Mouse (Mus musculus): ENCODE measurements around the gene Nisch. TPM values are rescaled to one million over a fixed set of nuclear protein-coding genes. Genes with fewer than 3 reads are reported as not detected.

The Nisch gene
- polyA plus RNA-seq, 1 experiment from 2014 or later, result 245 TPM

DNA sequence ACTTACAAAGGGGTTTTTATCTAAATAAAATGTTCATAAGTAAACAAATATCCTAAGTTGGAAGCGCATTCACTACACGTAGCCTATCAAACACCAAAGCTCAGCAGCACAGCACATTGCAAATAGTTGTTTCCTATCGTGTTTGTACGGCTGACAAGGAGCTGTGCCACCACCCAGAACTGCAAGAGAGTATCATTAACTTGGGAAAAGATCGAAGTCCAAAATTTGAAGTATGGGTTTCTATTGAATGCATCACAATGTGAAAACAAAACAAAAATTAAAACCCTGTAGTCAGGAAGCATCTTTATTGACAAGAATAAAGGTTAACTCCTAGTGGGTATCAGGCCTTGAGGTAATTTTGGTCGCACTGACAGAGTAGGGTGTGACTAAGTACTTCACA lies 31.6 kb upstream of the Nisch start:
- Histone ChIP-seq H3K9ac (ENCODE audit: low read depth, low read length) (no peak overlapping the region), H3K9me3 (ENCODE audit: control insufficient read depth, low read length) (no peaks in the 10 kb centered on the region), H3K4me2 (no peak overlapping the region), H3K27me3 (replicated peaks; ENCODE audit: control insufficient read depth, insufficient read depth, low read length) (no peaks in the 10 kb centered on the region), H3K36me3 (ENCODE audit: control insufficient read depth, insufficient read depth, low read length) (peaks cover 1% of the 10 kb centered on the region; the same call in 1 of the 2 replicates), H3K27ac (ENCODE audit: low read depth, low read length) (no peak overlapping the region), H3K4me3 (ENCODE audit: low read depth, low read length) (no peak overlapping the region), H3K4me1 (replicated peaks; ENCODE audit: control insufficient read depth, insufficient read depth, low read length) (peaks cover 14% of the 10 kb centered on the region)
- DNase-seq (ENCODE audit: low spot score) (no peak), ATAC-seq (replicated peaks; ENCODE audit: low FRiP score) (no peak)
- WGBS, result 89% methylated on average over 6 of the region's 6 CpGs

DNA sequence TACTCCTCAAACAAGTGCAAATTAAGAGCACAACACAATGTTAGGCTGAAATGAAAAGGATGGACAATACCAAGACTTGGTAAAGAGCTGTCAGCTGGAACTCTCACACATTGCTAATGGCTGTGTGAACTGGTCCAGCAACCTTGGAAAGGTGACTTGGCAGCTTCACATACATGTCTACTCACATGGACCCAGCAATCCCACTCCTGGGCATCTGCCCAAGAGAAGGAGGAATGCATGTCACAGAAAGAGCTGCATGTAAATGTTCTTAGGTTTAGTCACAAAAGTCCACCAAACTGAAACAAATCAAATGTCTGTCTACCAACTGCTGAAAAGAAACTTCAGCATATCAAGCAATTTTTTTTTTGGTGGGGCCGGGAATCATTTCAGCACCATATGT lies 29.2 kb upstream of the Nisch start:
- Histone ChIP-seq H3K27me3 (replicated peaks; ENCODE audit: control insufficient read depth, insufficient read depth, low read length) (no peaks in the 10 kb centered on the region), H3K9ac (ENCODE audit: low read depth, low read length) (no peak overlapping the region), H3K27ac (ENCODE audit: low read depth, low read length) (no peak overlapping the region), H3K4me1 (replicated peaks; ENCODE audit: control insufficient read depth, insufficient read depth, low read length) (peaks cover 7% of the 10 kb centered on the region), H3K9me3 (ENCODE audit: control insufficient read depth, low read length) (no peaks in the 10 kb centered on the region), H3K4me2 (no peak overlapping the region), H3K4me3 (ENCODE audit: low read depth, low read length) (no peak overlapping the region), H3K36me3 (ENCODE audit: control insufficient read depth, insufficient read depth, low read length) (no peaks in the 10 kb centered on the region)
- no peak for ATAC-seq (replicated peaks; ENCODE audit: low FRiP score)
- WGBS, result 81% methylated on average over 1 of the region's 1 CpGs
- no peak for DNase-seq (ENCODE audit: low spot score)

DNA sequence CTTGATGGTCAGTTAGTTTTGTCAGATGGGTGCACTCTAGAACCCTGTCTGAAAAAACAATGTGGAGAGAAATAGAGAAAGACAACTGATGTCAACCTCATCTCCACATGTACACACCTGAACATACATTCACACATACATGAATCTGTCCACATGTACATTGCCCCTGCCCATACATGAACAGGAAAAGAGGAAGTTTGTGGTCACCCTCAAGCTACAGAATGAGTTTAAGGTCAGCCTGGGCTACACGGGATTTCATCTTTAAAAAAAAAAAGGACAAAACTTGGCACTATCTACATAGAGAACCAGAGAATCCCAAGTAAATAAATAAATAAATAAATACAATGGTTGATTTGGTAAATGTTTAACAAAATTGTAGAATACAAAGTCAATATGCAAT lies 28.0 kb upstream of the Nisch start:
- H3K4me2 ChIP-seq, result no peak overlapping the region
- no peaks in the 10 kb centered on the region for H3K27me3 ChIP-seq (replicated peaks; ENCODE audit: control insufficient read depth, insufficient read depth, low read length)
- 41% methylated on average over 1 of the region's 1 CpGs for WGBS
- no peak for ATAC-seq (replicated peaks; ENCODE audit: low FRiP score)
- no peak overlapping the region for H3K27ac ChIP-seq (ENCODE audit: low read depth, low read length)
- H3K4me1 ChIP-seq (replicated peaks; ENCODE audit: control insufficient read depth, insufficient read depth, low read length), result 0 out of 2 replicates have a peak, but pooled peaks cover 3% of the 10 kb centered on the region
- no peak overlapping the region for H3K4me3 ChIP-seq (ENCODE audit: low read depth, low read length)
- no peaks in the 10 kb centered on the region for H3K36me3 ChIP-seq (ENCODE audit: control insufficient read depth, insufficient read depth, low read length)
- no peak overlapping the region for H3K9ac ChIP-seq (ENCODE audit: low read depth, low read length)
- no peak for DNase-seq (ENCODE audit: low spot score)
- no peaks in the 10 kb centered on the region for H3K9me3 ChIP-seq (ENCODE audit: control insufficient read depth, low read length)

DNA sequence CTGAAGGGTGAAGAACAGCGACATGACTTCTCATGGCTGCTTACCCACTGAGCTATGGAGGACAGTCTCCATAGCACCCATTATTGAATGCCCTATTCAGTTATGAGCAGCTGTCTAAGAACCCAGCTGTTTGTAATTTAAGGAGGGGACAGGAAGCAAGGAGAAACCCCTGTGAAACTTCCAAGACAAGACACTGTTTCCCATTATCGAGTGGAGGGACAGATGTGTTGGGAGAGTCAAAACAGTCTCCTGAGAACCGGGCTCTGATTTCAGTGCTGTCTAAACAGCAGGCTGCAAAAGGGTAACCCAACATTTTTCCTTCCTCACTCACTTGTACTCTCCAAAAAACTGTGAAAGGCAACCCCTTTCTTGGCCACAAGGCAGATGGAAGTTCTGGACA lies 23.8 kb upstream of the Nisch start:
- H3K9me3 ChIP-seq (ENCODE audit: control insufficient read depth, low read length), result no peaks in the 10 kb centered on the region

DNA sequence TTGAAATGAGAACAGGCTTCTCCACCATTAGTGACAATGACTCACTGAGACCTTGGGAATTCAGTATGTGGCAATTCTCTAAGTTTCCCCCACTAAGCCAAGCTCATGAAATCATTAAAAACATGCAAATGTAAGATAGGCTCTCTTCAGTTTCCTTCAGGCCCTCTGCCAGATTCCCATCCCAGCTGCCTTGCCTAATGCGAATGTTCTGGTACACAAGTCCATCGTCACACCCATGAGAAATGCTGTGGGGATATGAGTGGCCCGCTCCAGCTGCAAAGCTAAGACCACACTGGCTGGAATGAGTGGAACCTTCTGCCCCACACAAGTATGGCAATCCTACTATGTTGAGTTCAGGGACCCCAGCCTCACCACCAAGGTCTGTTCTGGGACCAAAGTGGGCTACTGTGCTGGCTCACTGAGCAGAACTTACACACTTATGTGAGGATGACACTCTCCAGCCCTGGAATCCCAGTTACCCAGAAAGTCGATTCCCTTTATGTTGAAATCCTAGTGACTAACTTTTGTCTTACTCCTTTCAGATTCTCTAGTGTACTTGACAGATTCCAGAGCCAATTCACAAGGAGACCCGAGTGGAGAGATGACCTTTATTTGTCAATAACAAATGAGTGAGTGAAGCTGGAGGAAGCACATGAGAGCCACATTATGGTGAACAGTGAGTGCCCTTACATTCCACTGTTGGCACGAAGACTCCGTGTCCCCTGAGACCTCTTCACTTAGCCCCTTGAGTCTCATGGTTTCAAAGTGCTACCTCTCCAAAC lies 20.5 kb upstream of the Nisch start:
- Histone ChIP-seq H3K4me2 (no peak overlapping the region), H3K4me3 (ENCODE audit: low read depth, low read length) (no peak overlapping the region), H3K4me1 (replicated peaks; ENCODE audit: control insufficient read depth, insufficient read depth, low read length) (0 out of 2 replicates have a peak, but pooled peaks cover 3% of the 10 kb centered on the region), H3K27me3 (replicated peaks; ENCODE audit: control insufficient read depth, insufficient read depth, low read length) (no peaks in the 10 kb centered on the region), H3K9ac (ENCODE audit: low read depth, low read length) (no peak overlapping the region), H3K27ac (ENCODE audit: low read depth, low read length) (no peak overlapping the region), H3K9me3 (ENCODE audit: control insufficient read depth, low read length) (no peaks in the 10 kb centered on the region), H3K36me3 (ENCODE audit: control insufficient read depth, insufficient read depth, low read length) (no peaks in the 10 kb centered on the region)
- DNase-seq (ENCODE audit: low spot score) (no peak), ATAC-seq (replicated peaks; ENCODE audit: low FRiP score) (no peak)
- WGBS, result 86% methylated on average over 7 of the region's 7 CpGs

More for the DNA sequence above, 23.8 kb upstream of the Nisch start:
- 76% methylated on average over 3 of the region's 3 CpGs for WGBS
- no peak overlapping the region for H3K9ac ChIP-seq (ENCODE audit: low read depth, low read length)
- H3K4me3 ChIP-seq (ENCODE audit: low read depth, low read length), result no peak overlapping the region
- H3K4me1 ChIP-seq (replicated peaks; ENCODE audit: control insufficient read depth, insufficient read depth, low read length), result no peaks in the 10 kb centered on the region
- no peaks in the 10 kb centered on the region for H3K36me3 ChIP-seq (ENCODE audit: control insufficient read depth, insufficient read depth, low read length)
- H3K27ac ChIP-seq (ENCODE audit: low read depth, low read length), result no peak overlapping the region
- H3K27me3 ChIP-seq (replicated peaks; ENCODE audit: control insufficient read depth, insufficient read depth, low read length), result no peaks in the 10 kb centered on the region
- DNase-seq (ENCODE audit: low spot score), result no peak
- no peak overlapping the region for H3K4me2 ChIP-seq
- ATAC-seq (replicated peaks; ENCODE audit: low FRiP score), result no peak

DNA sequence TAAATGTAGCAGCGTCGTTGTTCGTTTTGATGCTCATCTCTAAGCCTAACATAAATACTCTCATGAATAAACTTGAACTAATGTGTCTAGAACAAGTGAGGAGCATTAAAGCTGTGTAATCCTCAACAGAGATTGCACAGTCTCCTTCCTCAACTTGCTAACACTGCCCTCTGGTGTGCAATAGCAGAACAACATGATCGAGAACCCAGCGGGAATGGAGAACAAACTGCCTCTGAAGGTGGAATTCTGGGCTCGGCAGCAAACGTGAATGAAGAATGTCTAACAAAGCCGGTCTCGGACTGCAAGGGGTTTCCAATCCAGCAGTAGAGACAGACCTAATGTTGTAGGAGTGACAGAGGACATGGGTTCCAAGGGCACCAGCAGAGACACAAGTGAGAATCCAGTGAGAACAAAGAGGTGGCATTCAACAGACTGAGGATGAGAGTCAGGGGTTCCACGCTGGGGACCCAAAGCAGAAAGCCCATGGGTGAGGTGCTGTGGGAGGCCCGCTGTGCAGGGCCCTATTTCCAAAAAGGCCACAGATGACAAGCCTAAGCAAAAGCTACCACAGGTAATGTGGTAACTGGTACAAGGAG lies 17.3 kb upstream of the Nisch start:
- Histone ChIP-seq H3K4me3 (ENCODE audit: low read depth, low read length) (no peak overlapping the region), H3K9ac (ENCODE audit: low read depth, low read length) (no peak overlapping the region), H3K36me3 (ENCODE audit: control insufficient read depth, insufficient read depth, low read length) (no peaks in the 10 kb centered on the region), H3K4me2 (no peak overlapping the region), H3K4me1 (replicated peaks; ENCODE audit: control insufficient read depth, insufficient read depth, low read length) (0 out of 2 replicates have a peak, but pooled peaks cover 3% of the 10 kb centered on the region), H3K27me3 (replicated peaks; ENCODE audit: control insufficient read depth, insufficient read depth, low read length) (no peaks in the 10 kb centered on the region; the same call in 1 of the 2 replicates), H3K9me3 (ENCODE audit: control insufficient read depth, low read length) (no peaks in the 10 kb centered on the region), H3K27ac (ENCODE audit: low read depth, low read length) (no peak overlapping the region)
- ATAC-seq (replicated peaks; ENCODE audit: low FRiP score) (no peak), DNase-seq (ENCODE audit: low spot score) (no peak)
- WGBS, result 19% methylated on average over 11 of the region's 11 CpGs

DNA sequence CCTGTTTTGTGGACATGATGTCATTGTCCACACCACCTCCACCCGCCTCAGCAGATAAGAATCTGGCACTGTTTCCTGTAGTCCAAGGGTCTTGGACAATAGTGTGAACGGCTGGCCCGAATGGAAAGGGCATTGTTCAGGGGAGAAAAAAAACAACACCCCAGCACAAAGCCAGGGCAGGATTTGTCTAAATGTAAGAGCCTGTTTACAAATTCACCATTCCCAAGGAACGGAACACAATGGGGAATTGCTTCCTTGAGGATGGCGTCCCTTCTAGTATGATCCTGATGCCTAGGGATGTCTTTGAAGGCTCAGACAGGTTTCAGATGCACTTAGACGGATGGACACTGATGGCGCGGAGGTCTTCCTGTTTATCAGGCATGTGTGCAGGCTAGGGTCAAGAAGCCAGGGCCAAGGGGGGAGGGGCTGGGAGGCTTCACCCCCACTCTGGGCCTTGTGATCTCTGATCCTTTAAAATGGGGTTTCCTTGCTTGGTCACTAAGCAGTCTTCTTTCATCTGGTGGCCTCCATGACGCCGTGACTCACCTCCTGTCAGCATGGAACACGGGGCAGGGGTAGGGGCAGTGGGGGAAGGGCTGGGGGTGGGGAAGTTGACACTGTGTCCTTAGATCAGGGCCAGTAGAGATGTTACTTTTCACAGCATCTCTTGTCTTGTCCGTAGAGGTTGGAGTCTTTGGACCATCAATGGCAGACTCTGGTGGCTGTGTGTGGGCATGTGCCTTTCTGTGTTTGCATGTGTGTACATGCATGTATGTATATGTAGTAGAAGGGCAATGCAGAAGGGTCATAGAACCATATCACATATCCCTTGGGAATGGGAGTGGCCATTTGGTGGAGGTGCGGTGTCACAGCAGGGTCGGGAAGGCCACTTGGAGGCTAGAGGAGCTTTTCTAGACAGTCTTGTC lies 16.6 kb upstream of the Nisch start:
- Histone ChIP-seq H3K9ac (ENCODE audit: low read depth, low read length) (no peak overlapping the region), H3K27me3 (replicated peaks; ENCODE audit: control insufficient read depth, insufficient read depth, low read length) (no peaks in the 10 kb centered on the region; the same call in 1 of the 2 replicates), H3K27ac (ENCODE audit: low read depth, low read length) (no peak overlapping the region), H3K9me3 (ENCODE audit: control insufficient read depth, low read length) (no peaks in the 10 kb centered on the region), H3K4me3 (ENCODE audit: low read depth, low read length) (no peak overlapping the region), H3K36me3 (ENCODE audit: control insufficient read depth, insufficient read depth, low read length) (no peaks in the 10 kb centered on the region), H3K4me2 (no peak overlapping the region), H3K4me1 (replicated peaks; ENCODE audit: control insufficient read depth, insufficient read depth, low read length) (peaks cover 6% of the 10 kb centered on the region; the same call in 1 of the 2 replicates)
- 67% methylated on average over 14 of the region's 14 CpGs for WGBS
- DNase-seq (ENCODE audit: low spot score) (no peak), ATAC-seq (replicated peaks; ENCODE audit: low FRiP score) (no peak)

DNA sequence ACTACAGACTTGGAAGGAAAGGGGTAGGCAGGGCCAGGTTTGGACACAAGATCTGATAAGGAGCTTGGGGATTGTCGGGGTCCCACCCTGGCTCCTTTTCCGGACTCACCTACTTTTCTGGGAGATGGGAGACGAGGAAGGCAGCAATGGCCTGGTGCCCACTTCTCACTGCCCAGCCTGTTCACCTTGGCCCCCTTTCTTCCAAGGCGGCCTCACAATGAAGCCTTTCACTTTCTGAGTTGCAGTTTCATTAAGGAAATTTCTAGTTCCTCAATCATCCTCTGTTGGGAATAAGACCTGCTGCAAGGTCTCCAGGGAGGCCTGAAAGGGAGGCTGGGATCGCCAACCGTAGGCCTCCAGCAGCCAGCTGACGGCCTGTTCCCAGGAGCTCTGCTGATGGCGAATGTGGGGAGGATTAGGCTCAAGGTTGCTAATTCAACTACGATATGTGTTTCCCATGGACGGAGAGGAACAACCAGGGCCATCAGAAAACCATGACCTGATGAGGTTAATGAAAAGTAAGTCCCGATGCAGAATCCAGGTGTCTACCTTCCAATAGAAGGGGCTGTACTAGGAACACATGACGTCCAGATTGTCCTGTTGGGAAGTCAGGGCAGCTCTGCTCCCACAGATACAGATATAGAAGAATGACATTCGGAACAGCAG lies 15.8 kb upstream of the Nisch start:
- H3K27me3 ChIP-seq (replicated peaks; ENCODE audit: control insufficient read depth, insufficient read depth, low read length), result no peaks in the 10 kb centered on the region; the same call in 1 of the 2 replicates
- H3K9ac ChIP-seq (ENCODE audit: low read depth, low read length), result no peak overlapping the region
- H3K4me3 ChIP-seq (ENCODE audit: low read depth, low read length), result no peak overlapping the region
- 74% methylated on average over 13 of the region's 13 CpGs for WGBS
- no peaks in the 10 kb centered on the region for H3K36me3 ChIP-seq (ENCODE audit: control insufficient read depth, insufficient read depth, low read length)
- no peaks in the 10 kb centered on the region for H3K9me3 ChIP-seq (ENCODE audit: control insufficient read depth, low read length)
- no peak overlapping the region for H3K4me2 ChIP-seq
- no peak for ATAC-seq (replicated peaks; ENCODE audit: low FRiP score)
- DNase-seq (ENCODE audit: low spot score), result no peak
- H3K4me1 ChIP-seq (replicated peaks; ENCODE audit: control insufficient read depth, insufficient read depth, low read length), result peaks cover 9% of the 10 kb centered on the region; the same call in 1 of the 2 replicates
- H3K27ac ChIP-seq (ENCODE audit: low read depth, low read length), result no peak overlapping the region
